Mouse (Mus musculus) layer of hippocampus, postnatal 25 days (tissue): ENCODE measurements around the gene Ddx21. TPM values are rescaled to one million over a fixed set of nuclear protein-coding genes. Genes with fewer than 3 reads are reported as not detected.

Experiments used
- total RNA-seq, 2 experiments: library from RNA; stranded (reverse); gene quantifications; 2 replicates each; pipeline ENCODE4 v1.2.3; 2021

Gene Ddx21
- total RNA-seq, 2 experiments from 2014 or later: 20.4 to 25.3 TPM

Other genes starting within 250 kb of the Ddx21 start
- gene Hk1, start 222.4 kb downstream of the Ddx21 start, total RNA-seq: 100 to 1,000 TPM; 297 to 303 TPM
- 1 to 10 TPM; 2.3 to 3.8 TPM for gene Hkdc1, start 179.8 kb downstream of the Ddx21 start, total RNA-seq
- 1 to 10 TPM; 1.2 to 2.0 TPM for gene 4930507D05Rik, start 152.8 kb downstream of the Ddx21 start, total RNA-seq
- gene Supv3l1, start 152.5 kb downstream of the Ddx21 start, total RNA-seq: 10 to 100 TPM; 23.6 to 24.7 TPM
- 10 to 100 TPM; 41.0 to 45.9 TPM for gene Vps26a, start 115.5 kb downstream of the Ddx21 start, total RNA-seq
- 1 to 10 TPM; 7.9 TPM for gene Srgn, start 74.8 kb downstream of the Ddx21 start, total RNA-seq
- 100 to 1,000 TPM; 212 to 215 TPM for gene Kif1bp, start 23.8 kb downstream of the Ddx21 start, total RNA-seq
- 10 to 100 TPM; 75.7 to 87.6 TPM for gene Ddx50, start 48.9 kb upstream of the Ddx21 start, total RNA-seq
- 1 to 10 TPM; 2.8 TPM for gene Stox1, start 123.8 kb upstream of the Ddx21 start, total RNA-seq
- 10 to 100 TPM; 52.3 to 64.1 TPM for gene Ccar1, start 190.0 kb upstream of the Ddx21 start, total RNA-seq